Mouse (Mus musculus): Measurements from ENCODE around the gene Gm37240.

The Gm37240 gene

GRCm38 (mm10) chr3:85550312-85550711, 337.0 kb downstream of the Gm37240 start:
- no peak for DNase-seq

- no peak for DNase-seq
These were observed 343.7 kb downstream of the Gm37240 start for GRCm38 (mm10) chr3:85543652-85544051.

- DNase-seq: no peak
These were observed 344.6 kb downstream of the Gm37240 start for GRCm38 (mm10) chr3:85542765-85543164.

DNA sequence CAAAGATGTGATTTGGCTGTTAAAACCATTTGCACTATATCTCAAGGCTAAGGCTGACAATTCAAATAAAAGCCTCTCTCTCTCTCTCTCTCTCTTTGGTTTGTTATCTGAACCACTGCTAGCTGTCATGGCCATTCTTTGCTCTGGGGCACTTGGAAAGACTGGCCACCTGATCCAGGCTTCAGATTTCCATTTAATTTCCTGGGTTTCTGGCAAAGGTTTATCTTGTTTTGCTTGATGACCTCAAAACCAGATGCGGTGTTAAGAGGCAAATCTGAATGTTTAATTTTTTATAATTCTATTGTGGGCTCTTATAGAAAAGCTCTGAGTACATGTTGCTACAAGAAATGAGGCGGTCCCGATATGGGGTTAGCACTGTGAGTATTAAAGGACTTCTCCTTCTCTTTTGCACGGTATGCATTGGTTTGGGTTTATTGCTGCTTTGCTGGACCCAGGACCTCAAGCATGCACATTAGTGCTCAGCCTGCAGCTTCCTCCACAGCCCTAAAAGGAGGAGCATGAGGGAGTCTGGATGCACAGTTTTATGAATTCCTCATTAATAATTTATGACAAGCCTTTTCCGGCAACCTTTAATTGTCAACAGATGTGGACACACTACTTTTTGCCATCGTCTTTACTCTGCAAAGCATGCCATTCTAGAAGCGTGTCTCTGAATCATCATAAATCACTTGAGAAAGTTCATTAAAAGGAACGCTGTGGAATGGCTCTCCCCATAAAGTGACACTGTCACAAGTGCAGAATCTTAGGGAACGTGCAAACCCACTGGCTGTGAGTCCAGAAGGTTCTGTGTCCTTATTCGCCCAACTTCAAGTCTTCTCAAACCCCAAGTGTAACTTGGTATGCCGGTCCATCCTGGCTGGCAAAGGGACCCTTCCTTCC, 351.4 kb downstream of the Gm37240 start:
- no peak for DNase-seq

- no peak for DNase-seq
These were observed 352.3 kb downstream of the Gm37240 start for GRCm38 (mm10) chr3:85535042-85535441.

GRCm38 (mm10) chr3:85532376-85532775, 354.9 kb downstream of the Gm37240 start:
- no peak for DNase-seq

DNA sequence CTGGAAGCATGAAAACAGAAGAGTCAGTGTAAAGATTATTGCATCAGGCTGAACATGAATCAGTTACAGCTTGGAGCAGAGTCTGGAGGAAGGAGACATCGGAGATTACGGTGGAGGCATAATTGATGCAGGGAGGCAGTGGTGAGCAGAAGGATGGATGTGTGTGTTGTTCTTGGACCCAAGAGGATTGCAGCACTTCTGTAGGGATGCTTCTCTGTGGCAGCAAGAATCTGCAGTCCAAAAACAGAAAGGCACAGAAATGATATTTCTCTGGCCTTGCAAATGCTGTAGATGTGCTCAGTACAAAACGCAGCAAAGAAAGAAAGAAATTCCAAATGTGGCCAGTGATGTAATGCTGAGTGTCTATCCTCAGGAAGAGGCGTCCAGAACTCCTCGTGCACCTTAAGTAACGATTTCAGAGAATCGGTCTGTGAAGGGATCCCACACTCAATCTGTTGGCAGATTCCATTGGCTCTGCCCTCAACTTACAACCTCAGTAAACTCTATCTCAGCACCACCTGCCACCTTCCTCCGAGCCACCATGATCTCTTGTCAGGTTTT, 356.6 kb downstream of the Gm37240 start:
- DNase-seq: peak; percentile 60

DNA sequence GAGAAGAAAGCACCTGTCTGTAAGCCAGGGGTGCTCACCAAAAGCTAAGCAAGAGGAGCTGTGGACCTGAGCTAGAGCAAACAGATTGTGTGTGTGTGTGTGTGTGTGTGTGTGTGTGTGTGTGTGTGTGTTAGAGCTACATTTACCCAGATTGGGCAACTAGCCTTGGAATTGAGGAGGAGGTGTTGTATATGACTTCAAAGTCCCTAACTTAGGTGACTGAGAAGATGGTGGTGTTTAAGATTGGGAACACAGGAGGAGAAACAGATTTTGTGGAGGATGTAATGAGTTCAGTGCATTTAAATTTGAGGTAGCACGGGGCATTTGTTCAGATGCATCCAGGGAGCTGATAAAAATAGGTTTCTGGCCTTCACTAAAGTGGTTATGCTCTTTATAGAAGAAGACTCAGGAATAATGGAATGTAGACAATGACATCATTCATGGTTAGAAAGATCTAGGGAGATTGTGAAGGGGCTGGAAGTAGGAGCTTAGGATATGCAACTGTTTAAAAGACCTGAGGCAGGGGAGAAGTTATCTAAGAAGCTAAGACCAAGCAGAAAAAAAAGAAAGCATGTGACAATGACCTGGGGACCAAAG, 365.9 kb downstream of the Gm37240 start:
- DNase-seq: peak; percentile 49

DNA sequence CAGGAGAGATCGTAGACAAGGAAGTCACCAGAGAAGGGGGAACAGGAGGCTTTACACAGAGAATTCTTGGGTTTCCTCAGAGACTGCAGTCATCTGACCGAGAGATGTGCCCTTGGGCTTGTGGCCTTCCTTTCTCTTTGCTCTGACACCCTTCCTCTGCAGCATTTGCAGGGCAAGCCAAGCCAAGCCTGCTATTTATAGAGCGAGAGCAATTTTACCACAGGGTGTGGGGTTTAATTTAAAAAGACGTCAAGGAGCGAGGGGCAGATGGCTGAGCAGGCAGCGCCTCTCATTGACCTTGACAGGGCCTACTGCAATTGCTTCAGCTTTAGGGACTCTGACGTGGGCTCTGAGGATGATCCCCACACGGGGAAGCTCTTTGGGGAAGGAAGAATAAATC, 368.6 kb downstream of the Gm37240 start:
- DNase-seq: no peak

DNA sequence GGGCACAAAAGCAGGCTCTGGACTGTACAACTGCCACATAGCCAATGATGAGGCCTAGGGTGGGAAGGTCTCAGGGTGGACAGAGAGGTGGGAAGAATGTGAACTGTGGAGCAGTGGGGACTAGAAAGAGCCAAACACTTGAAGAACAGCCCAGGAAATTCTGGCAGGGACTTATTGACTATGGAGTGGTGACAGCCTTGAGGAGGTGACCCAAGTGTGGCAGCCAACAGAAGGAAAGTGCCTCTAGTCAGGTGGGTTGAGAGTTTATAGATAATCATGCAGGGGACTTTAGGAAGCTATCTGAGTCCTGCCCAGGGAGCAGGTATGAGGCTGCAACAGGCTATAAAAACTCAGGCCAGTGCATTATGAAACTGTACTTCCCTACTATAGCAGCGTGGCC, 369.2 kb downstream of the Gm37240 start:
- no peak for DNase-seq

DNA sequence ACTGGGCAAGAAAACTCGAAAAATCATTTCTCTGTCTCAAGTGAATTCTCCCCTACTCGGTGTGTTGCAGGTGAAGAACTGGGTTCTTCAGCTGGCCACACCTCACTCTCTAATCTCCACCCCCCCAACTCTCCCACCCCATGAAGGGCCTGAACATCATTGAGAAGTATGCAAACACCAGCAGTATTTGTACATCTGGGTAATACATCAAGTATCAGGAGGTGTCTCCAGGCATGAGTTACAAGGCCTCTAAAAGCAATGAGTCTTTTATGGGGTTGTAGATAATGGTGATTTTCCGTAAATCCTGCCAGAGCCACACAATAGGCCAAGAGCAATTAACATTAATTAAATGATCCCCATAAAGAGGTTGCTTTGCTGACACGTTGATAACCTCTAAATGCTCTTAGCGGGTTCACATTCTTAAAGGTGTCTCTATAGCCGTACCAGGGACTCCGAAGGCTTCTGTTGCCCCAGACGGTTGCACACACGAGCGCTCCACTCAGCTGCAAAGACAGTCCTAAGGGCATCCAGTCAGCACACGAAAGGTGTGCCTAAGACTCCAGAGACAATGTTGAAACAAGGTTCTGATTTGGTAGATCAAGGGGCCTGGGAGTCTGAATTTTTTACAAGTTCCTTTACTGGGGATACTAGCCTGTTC, 370.4 kb downstream of the Gm37240 start:
- no peak for DNase-seq

DNA sequence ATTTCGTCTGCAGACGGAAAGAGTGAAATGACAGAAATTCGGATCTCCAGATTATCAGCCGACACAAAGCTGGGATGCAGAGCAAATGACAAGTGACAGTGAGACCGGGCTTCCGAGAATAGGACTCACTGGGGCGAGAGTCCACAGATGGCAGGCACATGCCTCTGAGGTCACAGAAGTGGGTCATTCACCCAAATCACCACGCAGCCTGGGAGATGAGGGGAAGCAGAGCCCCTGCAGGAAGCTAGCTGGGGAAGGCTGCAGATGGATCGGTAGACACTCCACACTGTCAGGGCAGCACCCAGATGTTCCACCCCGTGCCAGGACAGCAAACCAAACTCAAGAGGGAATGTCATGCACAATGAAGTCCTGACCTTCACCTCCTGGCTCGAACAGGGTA, 372.6 kb downstream of the Gm37240 start:
- no peak for DNase-seq

DNA sequence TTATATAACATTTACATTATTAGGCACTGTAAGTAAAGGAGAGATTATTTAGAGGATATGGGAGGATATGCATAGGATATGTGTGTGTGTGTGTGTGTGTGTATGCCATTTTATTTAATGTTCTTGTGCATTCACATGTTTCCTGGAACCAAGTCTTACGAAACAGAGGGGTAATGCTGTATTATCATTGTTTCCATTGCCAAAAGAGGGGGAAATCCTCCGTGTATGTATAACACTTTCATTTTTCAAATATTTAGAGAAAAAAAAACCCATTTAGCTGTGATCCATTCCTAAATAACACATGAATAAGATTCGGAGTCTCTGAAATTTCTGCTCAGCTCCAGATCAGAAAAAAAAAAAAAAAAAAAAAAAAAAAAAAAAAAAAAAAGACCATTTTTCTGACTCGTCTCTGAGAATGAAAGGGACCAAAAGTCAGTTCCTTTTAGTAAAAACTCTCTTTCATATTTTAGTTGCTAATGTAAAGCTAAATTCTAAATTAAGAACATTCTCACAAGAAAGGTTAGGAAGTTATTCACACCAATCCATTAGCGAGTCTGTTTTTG, 378.5 kb downstream of the Gm37240 start:
- DNase-seq: no peak

GRCm38 (mm10) chr3:85500096-85500495, 387.2 kb downstream of the Gm37240 start:
- no peak for DNase-seq

DNA sequence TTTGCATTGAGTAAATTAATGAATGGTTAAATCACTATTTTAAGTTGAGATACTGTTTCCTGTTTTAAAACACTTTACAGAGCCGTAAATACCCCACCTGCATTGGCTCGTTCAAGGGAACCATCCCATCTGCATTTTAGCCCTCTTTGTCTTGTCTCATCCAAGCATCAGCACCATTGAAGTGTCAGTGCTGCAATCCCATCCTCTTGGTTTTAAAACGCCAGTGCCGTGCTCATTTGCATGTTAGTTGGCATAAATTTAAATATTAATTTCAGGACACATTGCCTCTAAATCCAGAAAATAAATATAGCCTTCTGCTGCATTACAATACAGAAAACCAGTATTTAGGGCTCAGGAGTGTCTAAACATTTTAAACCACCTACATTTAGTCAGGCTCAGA, 391.2 kb downstream of the Gm37240 start:
- DNase-seq: no peak

GRCm38 (mm10) chr3:85493796-85494195, 393.5 kb downstream of the Gm37240 start:
- no peak for DNase-seq

GRCm38 (mm10) chr3:85490204-85490603, 397.1 kb downstream of the Gm37240 start:
- no peak for DNase-seq

DNA sequence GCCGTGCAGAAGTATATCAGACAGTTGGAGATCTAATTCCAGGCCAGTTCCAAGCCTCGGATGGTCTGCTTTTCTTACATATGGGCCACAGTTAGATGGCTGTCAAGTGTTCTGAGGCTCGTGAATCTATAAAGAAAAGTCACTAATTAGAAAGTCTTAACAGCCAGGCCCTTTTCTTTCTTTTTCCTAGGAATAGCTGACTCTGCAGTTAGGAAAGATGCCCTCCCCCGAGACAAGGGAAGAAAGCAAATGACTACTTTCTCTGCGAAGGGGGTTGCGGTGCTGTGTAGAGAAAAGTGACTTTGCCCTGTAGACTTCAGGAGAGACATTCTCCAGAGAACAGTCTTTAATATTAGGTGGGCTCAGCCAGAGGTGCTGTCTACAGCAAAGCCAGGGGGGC, 399.9 kb downstream of the Gm37240 start:
- DNase-seq: no peak

DNA sequence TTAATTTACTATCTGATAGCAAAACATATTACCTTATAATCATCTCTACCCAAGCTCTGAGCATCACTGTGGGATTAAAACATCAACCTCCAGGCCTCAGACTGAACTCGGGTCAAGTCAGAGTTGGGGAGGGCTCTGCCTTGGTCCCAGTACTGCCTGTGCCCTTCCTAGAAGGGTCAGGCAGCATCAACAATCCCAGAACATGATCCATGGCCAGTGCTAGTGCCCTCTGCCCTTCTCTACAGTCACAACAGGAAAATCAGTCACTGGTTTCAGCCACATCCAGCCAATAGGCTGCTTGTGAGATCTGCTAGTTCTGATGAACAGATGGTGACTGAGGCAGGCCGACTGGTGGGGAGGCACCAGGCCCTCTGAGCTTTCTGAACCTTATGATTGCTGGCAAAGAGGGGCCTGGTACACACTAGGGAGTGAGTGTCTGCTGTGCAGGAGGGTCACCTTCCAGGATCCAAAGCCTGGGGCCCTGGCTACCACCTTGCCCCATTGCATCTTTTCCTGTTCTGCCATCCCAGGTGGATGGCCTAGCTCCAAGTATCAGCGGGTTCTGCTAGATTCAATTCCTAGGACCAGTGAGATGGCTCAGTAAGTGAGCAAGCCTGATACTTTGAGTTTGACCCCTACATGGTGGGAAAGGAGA, 401.7 kb downstream of the Gm37240 start:
- DNase-seq: no peak

DNA sequence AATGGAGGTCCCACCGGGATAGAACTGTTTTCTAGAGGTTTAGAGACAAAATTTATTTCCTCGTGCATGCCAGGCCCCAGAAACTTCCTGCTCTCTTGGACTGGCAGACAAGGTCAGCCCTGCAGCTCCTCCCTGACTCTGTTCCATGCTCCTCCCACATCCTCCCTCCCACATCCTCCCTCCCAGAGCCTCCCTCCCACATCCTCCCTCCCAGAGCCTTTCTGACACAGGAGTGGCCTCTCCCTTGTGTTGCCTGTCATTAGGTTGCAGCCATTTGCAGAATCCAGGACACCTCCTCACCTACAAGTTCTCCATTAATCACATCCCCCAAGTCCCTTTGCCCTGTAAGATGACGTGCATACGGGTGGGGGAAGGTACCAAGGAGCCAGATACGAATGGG, 404.7 kb downstream of the Gm37240 start:
- no peak for DNase-seq

DNA sequence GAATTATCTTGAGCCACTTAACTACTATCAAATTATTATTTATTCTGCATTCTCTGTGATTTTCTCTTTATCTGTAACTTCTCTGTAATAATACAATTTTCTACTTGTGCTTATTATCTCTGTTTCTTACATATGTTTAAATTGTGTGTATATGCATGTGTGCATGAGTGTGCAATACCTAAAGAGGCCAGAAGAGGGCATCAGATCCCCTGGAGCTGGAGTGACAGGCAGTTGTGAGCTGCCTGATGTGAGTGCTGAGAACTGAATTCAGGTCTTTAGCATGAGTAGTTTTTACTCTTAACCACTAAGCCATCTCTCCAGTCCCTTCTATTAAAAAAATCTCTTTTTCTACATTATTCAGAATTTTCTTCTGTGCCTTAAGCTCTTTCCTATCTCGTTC, 406.7 kb downstream of the Gm37240 start:
- DNase-seq: no peak

DNA sequence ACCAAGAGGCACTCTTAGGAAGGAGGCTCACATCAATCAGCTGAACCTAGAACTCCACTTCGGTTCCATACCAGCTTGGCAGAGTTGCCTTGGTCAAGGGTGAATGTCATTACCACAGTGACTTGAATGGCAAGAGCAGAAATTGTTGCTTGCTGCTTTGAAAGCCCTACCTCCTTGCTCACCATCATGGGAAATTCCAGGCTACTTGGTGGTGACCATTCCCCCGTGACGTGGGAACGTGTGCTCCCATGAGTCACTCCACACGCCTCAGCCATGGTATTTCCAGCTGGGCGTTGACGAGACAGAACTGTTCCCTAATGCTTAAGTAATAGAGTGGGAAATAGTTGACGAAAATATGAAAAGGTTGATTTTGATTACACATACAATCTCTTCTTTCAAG, 408.6 kb downstream of the Gm37240 start:
- no peak for DNase-seq

- no peak for DNase-seq
These were observed 417.6 kb downstream of the Gm37240 start for GRCm38 (mm10) chr3:85469711-85470110.
